Mouse (Mus musculus): ENCODE measurements around the gene Ptprm.

Ptprm gene

GRCm38 (mm10) chr17:66707684-66708083 is 646.6 kb downstream of the Ptprm start:
- no peak for DNase-seq

GRCm38 (mm10) chr17:66701358-66702184 is 652.7 kb downstream of the Ptprm start:
- no peak for DNase-seq

GRCm38 (mm10) chr17:66699896-66700295 is 654.4 kb downstream of the Ptprm start:
- no peak for DNase-seq

GRCm38 (mm10) chr17:66697650-66698049 is 656.6 kb downstream of the Ptprm start:
- no peak for DNase-seq

- no peak for DNase-seq
These were observed 657.6 kb downstream of the Ptprm start for GRCm38 (mm10) chr17:66696531-66697172.

- DNase-seq: no peak
These were observed 659.9 kb downstream of the Ptprm start for GRCm38 (mm10) chr17:66694326-66694725.

- DNase-seq: no peak
These were observed 660.5 kb downstream of the Ptprm start for GRCm38 (mm10) chr17:66693676-66694304.

DNA sequence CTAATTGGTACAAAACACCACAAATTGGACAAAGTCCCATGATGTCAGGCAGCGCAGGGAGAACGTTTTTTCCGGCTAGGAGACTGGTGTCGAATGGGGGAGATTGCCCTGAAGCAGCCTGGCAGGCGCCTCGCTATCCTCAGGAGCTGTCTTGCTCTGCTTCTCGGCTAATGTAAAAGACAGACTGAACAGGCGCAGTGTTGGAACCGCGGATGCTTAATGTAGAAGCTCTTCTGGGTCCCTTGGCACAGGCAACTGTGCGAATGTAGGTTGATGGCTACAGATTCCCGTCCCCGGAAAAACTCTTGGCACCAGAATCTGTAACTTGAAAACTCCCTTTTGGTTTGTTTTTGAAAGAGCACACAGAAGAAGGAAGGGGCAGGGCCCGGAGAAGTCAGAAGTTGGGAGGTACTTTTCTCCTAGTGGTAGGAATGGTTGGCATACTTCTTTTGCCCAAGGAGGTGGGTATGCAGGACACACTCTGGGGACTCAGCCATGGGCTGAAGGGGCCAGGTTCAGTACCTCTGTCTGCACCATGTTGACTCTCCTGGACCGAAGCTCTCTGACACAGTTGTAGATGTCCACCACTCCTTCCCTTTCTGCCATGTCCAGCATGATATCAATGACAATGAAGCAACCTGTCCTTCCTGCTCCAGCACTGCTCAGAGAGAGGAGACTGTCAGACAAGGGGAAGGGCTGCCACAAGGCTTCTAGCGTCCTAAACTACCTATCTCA is 661.1 kb downstream of the Ptprm start:
- no peak for DNase-seq

- DNase-seq: no peak
These were observed 666.1 kb downstream of the Ptprm start for GRCm38 (mm10) chr17:66688179-66688578.

DNA sequence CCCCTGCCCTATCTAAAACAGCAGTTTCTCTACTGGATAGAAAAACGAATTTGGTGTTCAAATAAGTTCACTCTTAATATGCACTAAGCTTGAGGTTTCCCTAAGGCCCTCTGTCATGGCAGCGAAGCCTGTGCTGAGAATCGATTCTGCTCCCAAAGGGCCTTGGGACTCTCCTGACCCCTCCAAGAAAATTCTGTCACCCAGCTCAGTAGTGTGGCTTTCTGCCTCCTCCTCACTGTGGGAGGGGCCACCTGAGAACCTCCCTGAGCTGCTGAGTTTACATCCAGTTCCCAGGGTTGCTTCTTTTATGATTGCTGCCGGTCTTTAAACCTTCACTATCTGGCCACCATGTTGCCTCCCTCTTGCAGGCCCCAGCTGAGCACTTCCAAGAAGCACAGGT is 666.7 kb downstream of the Ptprm start:
- DNase-seq: no peak

DNA sequence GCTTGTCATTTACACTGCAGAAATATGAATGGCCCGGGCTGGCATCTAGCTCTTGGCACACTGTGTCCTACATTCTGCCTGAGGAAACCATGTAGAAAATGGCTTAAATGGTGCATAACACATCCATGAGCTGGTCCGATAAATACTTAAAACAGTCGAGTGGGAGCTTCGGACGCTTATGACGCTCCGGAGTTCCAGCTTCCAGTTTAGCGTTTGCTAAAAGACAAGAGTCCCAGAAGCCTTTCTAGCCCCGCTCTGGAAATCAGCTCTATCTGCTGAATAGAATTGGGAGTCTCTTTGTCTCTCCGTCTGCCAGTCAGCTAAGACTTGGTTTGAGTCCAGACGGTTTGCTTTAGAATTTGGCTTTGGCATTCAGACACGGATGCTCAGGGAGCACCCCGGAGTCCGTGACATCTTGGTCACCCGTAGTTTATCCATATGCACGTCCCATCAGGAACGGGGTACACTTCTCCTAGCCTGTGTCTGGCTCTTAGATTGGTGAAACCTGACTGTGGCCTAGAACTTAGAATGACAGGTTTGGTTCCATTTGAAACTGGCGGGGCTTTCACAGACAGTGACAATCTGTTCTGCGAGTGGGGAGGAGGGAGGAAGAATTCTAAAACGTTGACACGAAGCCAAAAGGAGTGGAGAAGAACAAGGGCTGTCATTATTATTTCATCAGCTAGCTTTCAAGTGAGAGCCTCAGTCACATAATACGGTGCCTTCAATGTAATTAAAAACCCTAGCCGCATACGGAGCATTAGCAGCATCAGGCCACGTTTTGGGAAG is 667.4 kb downstream of the Ptprm start:
- peak; percentile 21 for DNase-seq

- DNase-seq: no peak
These were observed 670.8 kb downstream of the Ptprm start for GRCm38 (mm10) chr17:66683411-66683810.

DNA sequence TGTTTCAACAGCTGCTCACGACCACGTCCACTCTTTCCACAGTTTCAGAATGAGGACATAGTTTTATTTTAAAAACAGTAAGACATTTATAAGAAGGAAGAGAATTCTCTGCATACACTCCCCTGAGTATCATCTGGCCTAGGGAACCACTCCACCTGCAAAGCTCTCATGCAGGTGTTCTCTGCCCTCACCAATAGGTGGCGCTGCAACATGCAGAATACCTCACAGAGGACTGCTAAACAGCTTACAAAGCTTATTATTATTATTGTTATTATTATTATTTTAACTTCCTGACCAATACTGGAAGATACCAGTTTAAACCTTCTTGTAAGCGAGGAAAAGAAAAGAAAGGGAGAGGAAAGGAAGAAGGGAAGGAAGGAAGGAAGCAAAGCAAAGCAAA is 673.6 kb downstream of the Ptprm start:
- no peak for DNase-seq

DNA sequence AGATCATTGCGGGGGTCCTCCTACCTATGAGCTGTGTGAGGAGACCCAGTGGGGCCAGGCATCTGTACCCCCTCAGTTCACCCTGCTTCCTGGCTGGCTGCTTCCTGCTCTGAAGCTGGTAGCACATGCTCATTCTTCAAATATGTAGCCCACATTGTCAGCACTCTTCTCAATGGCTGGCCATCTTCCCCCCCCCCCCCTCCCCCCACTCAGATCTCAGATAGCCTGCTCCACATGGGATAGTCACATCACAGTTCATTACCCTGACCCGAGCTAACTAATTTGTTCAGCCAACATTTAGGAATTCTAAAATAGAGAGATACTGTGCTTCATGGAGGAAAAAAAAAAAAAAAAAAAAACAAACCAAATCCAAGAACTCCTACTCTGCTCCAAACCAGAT is 679.6 kb downstream of the Ptprm start:
- no peak for DNase-seq

DNA sequence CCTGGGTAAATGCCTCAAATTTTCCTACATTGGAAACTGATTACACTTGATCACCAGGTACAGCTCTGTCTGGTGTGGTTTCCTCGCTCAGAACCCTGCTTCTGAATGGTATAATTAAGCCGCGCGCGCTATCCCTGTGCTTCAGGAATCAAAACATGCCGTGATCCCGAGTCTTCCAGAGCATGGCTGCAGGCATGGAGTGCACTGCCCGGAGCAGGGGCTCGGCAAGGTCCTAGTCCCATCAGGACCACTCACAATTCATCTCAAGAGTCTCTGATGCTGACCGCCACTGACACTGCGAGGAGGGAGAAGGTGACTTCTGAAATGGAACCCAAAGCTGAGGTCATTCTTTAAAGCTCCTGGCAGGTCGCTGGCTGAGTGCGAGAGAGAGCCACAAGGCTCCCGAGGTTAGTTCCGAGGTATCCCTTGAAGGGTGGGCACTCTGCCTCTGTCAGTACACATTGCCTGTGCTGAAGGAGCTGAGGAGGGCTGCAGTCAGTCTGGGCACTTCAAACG is 682.5 kb downstream of the Ptprm start:
- no peak for DNase-seq

DNA sequence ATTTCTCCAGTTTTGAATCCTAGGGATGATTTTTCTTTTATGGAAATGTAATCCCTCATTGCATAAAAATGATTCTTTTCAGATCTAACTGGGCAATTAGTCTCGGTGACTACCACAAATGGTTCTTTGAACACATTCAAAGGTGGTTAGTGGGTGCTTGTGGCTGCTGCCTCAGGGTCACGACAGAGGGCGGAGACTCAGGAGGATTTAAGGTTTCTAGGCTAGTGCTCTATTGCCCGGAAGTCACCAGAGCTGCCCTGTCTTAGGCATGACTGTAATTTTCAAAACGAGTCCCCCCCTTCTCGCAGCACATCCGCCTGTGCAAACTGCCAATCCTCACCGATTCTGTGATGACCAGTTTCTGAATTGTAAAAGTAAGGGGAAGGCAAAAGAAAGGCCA is 683.0 kb downstream of the Ptprm start:
- DNase-seq: no peak

- no peak for DNase-seq
These were observed 688.5 kb downstream of the Ptprm start for GRCm38 (mm10) chr17:66665791-66666190.

DNA sequence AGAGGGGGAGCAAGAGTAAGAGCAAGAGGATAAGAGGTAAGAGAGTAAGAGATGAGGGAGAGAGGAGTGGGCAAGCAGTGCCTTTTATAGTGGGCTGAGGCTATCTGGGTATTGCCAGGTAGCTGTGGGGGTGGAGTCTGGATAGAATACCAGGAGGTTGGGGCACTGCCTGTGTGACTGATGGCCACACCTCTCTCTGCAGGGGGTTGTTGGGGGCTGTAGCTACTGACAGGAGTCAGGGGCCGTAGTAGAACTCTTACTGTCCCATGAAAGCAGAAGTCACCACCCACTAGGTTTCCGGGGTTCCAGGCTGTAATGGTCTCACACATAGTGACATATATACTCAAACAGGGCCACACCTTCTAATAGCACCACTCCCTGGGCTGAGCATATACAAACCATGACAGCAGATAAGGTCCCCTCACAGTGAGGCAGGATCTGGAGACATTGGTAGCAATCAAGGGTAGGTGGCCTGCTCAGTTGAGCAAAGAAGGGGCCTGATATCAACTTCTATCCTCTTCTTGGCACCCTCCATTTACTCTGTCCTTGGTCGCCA is 689.0 kb downstream of the Ptprm start:
- DNase-seq: no peak

GRCm38 (mm10) chr17:66664796-66665195 is 689.5 kb downstream of the Ptprm start:
- no peak for DNase-seq

DNA sequence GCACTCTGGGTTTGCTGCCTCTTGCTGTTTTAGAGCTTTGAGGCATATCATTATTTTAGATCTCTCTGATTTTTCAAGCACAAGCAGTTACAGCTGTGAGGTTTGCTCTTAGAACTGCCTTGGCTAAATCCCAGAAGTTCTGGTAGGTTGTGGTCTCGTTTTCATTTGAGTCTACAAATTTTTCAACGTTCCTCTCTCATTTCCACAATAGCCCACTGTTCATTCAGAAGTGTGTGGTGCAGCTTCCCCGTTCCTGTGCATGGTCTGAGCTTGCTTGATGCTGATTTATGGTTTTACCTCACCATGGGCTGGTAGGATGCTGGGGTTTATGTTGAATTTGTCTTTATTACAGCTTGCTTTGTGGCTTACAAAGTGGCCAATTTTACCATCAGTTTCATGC is 695.0 kb downstream of the Ptprm start:
- DNase-seq: no peak

DNA sequence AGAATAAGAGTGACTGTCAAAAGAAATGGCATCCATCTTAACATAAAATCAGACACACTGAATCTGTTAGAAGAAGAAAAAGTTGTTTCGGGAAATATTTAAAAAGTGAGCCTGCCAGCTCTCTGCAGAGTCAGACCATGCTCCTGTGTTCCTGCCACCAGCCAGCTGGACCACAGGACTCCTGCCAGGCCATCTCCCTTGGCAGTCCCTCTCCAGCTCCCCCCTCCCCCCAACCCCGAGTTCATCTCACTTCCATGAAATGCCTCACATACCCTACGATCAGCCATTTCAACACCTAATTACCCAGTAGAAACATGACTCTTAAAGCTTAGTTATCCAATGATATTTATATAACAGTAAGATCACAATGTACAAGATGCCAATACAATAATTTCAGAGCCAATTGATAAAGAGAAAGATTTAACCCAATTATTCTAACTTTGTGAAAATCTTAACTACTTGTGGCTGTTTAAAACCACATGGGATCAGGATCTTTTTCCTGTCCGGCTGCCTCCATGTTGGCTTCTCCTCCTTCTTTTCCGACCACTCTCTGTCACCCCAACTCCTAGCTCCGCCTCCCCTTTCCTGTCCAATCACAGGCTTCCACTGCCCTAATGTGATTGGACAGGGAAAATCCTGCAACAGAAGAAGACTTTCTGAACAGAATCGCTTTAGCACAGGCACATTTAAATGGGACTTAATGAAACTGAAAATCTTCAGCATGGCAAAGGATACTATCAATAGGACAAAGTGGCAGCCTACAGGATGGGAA is 716.1 kb downstream of the Ptprm start:
- DNase-seq: no peak
